Mouse (Mus musculus) heart, adult 9 months (tissue): ENCODE measurements around the gene Gm5244.

Experiments used
- DNase-seq, 2 experiments: peaks; one replicate each; pipeline ENCODE4 v3.0.0; 2022; ENCODE audit warnings: low spot score in 2 of 2

Gm5244 gene

DNA sequence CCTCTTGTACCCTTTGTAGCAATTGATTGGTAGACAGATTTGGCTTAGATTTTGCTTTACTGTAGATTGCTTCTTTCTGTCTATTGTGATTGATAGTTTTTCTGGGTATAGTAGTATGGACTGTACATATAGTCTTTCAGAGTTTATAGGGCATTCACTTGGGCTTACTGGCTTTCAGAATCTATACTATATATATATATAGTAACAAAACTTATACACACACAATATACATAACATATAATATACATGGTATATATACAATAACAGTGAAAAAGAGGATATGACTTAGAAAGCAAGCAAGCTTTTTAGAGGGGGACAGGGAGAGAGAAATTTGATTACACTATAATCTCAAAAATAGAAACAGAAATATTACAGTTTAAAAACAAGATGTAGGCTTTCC lies at the start of gene Gm5244:
Gene Gm5244, plus strand, starts transcription at position 301 of the 400 bp plus-strand sequence.
- no peak for DNase-seq

DNA sequence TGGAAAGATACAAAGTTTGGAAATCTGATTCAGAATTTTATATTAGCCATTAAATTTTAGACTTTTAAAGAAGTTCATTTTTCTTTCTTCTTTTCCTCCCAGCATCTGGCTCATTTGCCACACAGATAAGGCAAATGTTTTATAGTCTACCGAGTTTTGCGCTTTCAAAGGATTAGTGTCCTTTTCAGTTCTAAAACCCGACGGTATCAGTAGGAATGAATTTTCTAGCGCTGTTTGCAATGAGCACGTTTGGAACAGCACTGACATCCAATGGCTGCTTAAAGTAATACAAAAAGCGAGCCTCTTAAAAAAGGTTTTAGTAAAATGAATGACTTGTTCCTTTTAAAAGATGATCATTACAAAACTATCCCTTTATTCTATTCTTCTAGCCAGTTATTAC lies 49.4 kb upstream of the Gm5244 start:
- DNase-seq = peak in 1 of 2 experiments; percentile 27

DNA sequence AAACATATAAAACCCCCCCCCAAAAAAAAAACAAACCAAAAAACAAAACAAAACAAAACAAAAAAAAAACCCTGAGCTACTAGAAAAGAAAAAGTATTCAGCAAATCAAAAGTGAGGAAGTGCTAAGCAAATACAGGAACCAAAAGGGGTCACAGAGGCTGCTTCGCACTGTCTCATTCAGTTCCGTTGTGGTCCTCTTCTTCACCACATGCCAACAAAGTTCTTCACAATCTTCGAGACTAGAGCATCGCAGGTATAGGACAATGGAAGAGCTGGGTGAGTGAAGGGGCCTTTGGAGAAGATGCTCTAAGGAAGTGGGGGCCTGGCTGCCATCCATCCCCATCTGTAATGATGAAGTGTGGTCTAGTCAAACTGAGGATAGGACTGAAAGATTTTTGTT lies 48.1 kb upstream of the Gm5244 start:
- no peak for DNase-seq

DNA sequence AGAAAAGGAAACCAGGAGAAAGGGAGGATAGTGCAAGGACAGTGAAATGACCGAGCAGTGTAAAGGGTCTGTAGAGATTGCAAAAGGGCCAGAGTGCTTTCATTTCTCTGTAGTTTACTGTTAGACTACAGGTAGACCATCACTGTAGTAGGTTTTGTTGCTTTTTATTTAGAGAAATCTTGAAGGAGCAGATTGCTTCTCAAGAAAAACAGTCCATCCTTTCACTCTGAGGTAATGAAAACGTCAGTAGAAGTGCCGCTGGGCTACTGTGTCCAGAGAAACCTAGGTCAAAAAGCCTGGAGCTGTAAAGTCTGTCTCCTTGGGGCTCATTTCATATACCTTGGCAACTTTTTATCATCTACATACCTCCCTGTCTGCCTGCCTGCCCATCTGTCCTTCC lies 47.4 kb upstream of the Gm5244 start:
- DNase-seq = no peak

DNA sequence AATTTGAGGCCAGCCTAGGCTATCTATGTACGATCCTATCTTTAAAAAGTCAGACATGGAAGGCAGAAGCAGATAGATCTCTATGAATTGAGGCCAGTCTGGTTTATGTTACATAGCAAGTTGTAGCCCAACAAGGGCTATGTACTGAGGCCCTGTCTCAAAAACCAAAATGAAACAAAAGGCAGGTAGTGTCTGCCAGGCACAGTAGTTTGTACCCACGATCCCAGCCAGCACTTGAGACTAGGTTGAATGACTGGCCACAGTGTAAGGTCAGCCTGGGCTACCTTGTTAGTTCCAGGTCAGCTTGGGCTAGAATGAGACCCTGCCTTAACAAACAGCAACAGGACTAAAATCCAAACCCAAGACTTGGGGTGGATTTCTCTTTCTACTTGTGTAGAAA lies 45.9 kb upstream of the Gm5244 start:
- no peak for DNase-seq

DNA sequence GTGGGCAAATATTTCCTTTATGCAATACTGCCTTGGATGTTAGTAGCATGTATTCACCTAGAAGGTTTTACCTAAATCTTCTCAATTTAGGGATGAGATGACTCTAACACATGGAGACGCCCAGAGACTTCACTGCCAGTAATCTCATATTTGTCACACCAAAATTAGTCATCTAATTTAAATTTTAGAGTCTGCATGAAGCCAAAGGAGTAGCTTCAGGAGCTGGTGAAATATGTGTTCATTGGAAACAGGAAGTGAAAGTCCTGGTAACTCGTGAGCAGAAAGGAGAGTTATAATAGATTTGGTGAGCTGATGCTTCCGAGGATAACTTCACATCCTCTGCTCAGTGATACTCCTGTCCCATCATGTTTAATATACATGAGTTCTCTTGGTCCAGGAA lies 45.4 kb upstream of the Gm5244 start:
- no peak for DNase-seq

DNA sequence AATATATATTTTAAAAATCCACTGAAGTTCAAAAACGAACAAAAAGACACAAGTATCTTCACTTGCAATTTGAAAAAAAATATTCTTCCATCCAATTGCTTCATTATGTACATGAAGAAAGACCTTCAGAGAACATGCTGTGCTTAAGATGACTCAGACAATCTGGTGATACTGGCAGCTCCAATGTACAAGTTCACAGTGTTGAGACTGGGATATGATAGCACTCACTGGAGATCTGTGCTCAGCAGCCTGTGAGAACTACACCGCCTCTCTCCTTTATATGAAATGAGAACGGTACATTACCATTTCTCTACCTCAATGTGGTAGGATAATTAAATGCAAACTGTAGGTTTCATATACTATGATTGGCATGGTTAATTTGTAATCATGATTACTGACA lies 43.7 kb upstream of the Gm5244 start:
- DNase-seq = no peak

DNA sequence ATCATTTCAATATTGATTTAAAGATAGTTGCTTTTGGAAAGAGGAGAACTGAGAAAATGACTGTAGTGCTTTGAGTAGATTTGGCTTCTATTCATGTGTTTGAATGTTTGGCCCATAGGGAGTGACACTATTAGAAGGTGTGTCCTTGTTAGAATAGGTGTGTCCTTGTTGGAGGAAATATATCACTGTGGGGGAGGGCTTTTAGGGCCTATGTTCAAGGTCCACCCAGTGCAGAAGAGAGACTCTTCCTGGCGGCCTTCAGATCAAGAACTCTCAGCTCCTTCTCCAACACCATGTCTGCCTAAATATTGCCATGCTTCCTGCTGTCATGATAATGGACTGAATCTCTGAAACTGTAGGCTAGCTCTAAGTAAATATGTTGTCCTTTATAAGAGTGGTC lies 42.2 kb upstream of the Gm5244 start:
- no peak for DNase-seq

DNA sequence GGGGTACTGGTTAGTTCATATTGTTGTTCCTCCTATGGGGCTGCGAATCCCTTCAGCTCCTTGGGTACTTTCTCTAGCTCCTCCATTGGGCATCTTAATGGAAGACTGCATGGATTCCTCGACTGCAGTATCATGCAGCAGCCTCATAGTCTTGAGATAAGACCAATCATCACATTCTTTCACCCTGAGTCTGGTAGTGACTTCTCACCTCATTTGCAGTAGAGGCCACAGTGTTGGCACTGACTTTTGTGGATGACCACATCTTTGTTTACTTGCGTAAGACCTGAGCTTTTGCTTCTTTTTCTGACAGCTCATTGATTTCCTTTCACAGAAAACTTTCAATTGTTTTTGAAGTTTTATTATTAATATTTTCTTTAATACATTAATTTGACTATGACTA lies 40.8 kb upstream of the Gm5244 start:
- DNase-seq = no peak

DNA sequence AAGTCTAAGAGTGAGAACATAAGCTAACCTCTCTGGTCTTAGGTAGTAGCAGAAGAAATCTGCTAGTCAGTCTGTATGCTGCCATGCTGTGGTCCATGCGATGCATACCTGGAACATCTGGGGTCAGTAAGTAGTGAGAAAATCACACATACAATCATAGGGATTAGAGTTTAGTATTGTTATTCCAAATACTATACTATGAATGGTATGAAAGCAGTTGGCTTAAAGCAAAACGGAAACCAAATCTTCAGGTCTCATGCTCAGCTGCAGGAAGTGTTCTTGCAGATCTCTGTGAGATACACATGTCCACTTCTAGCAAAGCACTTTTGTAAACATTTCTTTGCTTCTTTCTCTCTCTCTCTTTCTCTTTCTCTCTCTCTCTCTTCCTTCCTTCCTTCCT lies 40.3 kb upstream of the Gm5244 start:
- DNase-seq = no peak

DNA sequence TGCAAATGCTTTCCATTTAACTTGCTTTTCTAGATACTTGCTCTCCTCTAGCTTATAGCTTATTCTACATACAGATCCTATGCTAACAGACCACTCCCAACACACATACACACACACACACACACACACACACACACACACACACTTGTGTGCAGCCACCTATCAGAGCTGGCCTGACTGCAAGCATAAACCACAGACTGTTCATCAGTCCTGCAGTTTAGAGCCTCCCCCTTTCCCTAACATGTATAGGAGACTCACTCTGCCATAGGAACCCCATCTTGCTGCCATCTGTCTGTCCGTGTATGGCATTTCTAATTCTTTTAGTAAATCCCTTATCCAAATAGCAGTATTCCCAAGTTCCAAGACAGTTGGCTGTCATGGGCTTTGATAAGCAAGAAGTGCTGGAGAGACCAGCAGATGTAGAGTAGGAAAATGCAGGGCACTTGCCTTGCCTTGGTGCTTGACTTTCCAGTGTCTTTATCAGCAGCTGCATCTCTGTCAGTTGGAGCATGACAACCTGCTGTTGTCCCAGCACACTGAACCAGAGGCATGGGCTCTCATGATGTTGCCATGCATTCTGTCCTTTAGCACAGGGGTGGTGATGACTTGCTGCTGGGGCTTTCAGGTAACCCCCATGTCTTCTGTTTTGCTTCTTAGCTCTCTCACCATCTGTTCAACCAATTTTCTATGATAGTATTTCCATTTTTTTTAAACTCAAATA lies 33.7 kb upstream of the Gm5244 start:
- DNase-seq = no peak

DNA sequence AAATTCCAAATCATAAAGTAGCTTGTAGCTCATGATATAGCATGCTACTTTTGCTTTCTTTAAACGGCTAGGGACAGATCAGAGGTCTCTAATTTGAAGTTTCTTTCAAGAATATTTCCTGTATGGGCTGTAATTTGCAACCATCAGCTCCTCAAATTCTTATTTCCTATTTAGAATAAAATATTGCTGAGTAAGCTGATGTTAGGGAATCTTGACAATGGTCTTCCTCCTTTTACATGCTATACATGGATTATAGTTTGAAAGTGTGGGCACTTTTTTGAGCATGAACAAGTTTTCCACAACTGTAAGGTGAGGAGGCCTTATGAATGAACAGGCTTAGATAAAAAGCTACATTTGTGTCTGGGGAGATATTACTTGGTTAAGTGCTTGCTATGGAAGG lies 32.6 kb upstream of the Gm5244 start:
- no peak for DNase-seq

DNA sequence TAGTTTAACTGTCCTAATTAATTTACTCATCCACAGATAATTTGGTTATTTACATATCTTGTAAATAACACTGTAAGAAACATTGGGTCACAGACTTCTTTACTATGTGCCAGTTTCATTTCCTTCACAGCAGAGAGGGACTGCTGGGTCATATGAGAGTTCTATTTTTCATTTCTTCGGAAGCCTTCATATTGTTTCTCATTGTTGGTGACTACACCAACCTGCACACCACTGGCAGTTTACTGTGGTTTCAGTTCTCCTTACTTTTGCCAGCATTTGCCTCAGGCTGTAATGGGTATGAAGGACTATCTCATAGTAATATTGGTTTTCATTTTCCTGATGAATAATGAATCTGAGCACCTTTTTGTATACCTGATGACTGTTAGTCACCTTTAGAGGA lies 28.0 kb upstream of the Gm5244 start:
- DNase-seq = no peak

DNA sequence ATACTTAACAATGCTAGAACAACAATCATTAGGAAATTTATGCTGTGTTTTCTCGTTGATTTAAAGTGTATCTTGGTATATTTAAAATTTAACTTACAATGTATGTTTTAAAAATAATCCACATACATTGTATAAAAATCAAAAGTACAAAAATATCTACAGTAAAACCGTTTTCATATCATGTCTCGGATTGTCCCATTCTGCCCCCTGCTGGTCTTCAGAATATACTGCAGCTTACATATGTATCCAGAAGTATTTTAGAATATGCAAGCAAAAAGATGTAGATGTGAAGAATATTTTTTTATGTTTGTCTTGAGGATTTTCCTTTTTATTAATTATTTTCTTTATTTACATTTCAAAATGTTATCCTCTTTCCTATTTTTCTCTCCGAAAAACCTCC lies 26.1 kb upstream of the Gm5244 start:
- no peak for DNase-seq

DNA sequence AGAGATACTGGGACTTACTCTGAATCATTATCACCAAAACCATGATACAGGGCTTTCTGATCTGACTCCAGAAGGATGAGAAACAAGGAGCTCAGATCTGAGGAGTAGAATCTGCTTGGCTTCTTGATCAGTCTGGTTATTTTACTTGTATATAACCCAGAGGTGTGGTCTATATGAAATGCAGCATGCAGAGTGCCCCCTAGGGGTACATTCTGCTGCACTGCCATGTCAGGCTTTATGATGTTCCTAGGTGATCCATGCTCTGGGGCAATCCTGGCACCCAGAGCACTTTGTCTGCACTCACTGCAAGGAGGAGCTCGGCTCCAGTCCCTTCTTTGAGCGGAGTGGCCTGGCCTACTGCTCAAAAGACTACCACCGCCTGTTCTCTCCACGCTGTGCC lies 21.9 kb upstream of the Gm5244 start:
- no peak for DNase-seq

DNA sequence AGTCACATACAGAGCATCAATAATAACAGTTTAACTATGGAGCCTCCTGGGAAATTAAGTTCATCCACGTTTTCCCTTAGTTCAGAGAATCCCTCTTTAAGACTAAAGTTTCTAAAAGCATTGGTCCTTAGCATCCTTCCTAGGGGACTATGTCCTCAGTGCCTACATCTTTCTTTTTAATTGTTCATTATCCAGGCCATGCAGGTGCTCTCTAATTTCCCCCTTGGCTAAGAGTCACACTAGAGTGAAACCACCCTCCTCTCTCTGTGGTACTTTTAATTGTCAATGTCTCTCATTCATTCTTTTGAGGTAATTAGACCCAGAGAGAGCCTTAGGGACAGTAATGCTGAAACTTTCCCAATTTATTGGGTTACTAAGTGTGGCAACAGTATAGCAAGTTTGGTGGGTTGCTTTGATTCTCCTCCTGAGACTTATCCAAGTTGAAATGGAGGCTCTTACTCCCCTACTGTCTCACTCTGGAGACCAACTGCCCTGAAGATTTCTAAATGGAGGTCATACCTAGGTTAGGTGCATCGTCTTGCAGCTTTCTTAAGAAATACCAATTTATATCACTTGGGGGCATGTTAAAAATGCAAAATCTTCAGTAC lies 15.6 kb upstream of the Gm5244 start:
- no peak for DNase-seq

DNA sequence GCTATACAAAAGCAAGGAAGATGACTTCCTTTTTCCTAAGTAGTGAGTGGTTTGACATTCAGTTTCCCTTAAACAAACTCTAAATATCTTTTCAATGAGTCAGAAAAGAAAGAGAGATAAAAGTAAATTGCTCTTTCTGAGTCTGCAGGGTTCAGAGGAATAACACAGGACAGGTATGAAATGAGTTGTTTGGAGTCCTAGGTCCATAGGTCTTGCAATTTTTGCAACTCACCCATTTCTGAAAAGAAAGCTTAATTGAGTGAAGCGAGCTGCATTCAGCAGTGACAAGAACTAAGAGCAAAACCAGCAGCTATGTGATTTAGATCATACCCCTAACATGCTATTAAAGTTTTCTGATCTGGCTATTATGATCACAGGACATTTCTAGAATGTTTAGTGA lies 14.9 kb upstream of the Gm5244 start:
- no peak for DNase-seq

DNA sequence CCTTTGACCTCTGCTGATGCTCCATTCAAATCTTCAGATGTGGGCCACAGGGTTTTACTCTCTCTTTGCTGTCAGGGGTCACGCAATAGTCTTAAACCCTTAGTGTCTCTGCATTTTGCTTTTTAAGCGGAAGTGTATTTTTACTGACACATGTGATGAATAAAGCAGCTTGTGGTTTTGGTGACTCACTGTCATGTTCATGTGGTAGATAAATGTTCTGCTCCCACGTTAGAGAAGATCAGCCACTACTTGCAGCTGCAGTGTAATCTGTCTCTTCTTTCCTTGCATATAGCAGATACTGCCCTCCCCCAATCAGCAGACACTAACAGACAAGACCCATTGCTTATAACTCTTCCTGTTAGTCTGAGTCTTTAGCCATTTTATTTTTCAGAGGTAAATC lies 12.9 kb upstream of the Gm5244 start:
- DNase-seq = peak; percentile 5 to 27

DNA sequence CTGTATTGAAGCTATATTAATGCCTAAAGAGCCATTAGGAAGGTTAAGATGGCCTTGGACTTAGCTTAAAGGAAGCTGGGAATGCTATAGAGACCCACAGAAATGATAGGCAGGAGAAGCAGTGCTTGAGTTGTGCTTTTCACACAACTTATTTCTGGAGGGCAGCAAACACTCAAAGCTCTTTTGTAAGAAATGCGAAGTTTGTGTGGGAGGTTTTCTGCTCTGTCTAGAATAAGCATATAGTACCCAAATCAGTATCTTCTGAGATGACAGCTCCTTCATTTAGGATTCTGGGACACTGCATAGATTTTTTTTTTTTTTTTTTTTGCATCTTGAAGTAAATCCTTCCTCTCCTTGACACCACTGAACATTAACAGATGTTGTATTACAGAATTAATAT lies 8.0 kb upstream of the Gm5244 start:
- DNase-seq = no peak

DNA sequence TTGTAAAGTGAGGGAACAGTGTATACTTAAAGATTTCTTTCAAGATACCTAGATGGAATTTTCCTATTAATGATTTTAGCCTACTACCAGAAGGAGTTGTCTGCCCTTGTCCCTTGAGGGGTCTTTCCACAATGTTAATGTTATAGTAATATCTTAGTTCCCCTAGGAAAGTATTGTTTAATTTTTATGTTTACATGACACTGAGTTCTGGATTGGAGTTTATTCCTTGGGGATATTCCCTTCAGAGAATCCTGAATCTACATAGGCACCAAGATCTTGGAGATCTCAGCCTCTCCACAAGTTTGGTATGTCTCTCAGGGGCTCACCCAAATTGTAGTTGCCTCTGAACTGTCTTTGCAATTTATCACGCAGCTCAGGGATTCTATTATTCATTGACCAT lies 10.5 kb downstream of the Gm5244 start, which contains the start of gene Olfr1444:
Gene Olfr1444, plus strand, starts transcription at position 301 of the 400 bp plus-strand sequence.
- DNase-seq = no peak

DNA sequence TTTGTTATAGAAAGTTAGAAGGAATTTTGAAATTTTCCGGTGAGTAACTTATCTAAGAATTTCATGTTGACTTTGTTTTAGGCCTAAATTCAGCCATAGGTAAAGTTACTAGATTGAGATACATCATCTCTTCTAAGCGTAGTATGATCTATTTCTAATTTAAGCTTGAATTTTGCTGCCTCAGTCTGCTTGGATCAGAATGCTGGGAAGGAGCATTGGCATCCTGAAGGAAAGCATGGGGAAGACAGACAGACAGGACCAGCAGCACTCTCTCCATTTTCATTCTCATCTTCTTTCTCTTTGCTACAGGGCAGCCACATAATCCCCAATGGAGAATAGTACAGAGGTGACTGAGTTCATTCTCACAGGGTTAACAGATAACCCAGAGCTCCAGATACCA lies 37.1 kb downstream of the Gm5244 start, which contains the start of gene Olfr1445:
Gene Olfr1445, plus strand, starts transcription at position 301 of the 400 bp plus-strand sequence.
- no peak for DNase-seq

DNA sequence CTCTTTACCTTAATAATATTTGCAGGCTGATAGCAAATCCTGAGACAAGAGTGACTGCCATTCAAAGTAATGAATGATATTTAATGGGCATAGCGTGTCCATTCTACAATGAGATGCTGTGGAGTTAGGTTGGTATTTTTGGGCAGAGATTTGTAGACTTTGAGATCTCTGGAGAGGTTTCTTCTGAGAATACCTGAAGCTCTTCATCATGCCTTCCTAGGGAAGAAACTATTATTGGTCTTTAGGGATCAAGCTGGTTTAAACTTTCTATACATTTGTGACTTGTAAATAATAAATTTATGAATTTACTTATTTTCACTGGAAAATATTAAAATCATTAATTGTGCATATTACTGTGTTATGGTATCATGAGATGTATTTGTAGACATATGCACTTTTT lies 46.9 kb downstream of the Gm5244 start, which contains the start of gene Olfr1446:
Gene Olfr1446, minus strand, starts transcription at position 101 of the 400 bp plus-strand sequence.
- DNase-seq = no peak
